In genomic region chr7:114779056-114779660, GRCm38 (mm10) we compare ENCODE assay signal across 22 mouse cellular contexts. TPM values are rescaled to one million over a fixed set of nuclear protein-coding genes. Genes with fewer than 3 reads are reported as not detected.
DNase-seq lines count a peak whose midpoint lies in the region; ATAC-seq lines count a peak whose summit lies in the region.
"Had no signal": no experiment of that assay in that cellular context is flagged by ENCODE, and none has a peak within 500 bp of the region (broad histone marks: within the 10 kb centered on the region; RNA-seq: fewer than 3 reads in every experiment).

No protein-coding gene starts in this region.

- H3K27me3 ChIP-seq in hindbrain, embryonic 10.5 days (ENCODE audit: insufficient read depth, poor library complexity, severe bottlenecking): no peaks in the 10 kb centered on the region
- H3K27me3 ChIP-seq in hindbrain, embryonic 12.5 days: no peaks in the 10 kb centered on the region
- H3K27me3 ChIP-seq in embryonic facial prominence, embryonic 11.5 days (ENCODE audit: control insufficient read depth, insufficient read depth, low read length): no peaks in the 10 kb centered on the region
- no peaks in the 10 kb centered on the region for H3K27me3 ChIP-seq in midbrain, embryonic 11.5 days (ENCODE audit: control insufficient read depth, insufficient read depth, low read length)
- H3K27me3 ChIP-seq: liver, embryonic 15.5 days had no signal

- WGBS in hindbrain, embryonic 10.5 days: 58% methylated on average over 8 of the region's 8 CpGs
- WGBS in hindbrain, embryonic 12.5 days: 57% methylated on average over 8 of the region's 8 CpGs
- WGBS in embryonic facial prominence, embryonic 11.5 days: 25% methylated on average over 8 of the region's 8 CpGs
- 69% methylated on average over 8 of the region's 8 CpGs for WGBS in midbrain, embryonic 11.5 days

- no peaks in the 10 kb centered on the region for H3K36me3 ChIP-seq in hindbrain, embryonic 10.5 days
- H3K36me3 ChIP-seq in hindbrain, embryonic 12.5 days: no peaks in the 10 kb centered on the region
- H3K36me3 ChIP-seq in embryonic facial prominence, embryonic 11.5 days (replicated peaks; ENCODE audit: control insufficient read depth, insufficient read depth, low read depth, low read length): no peaks in the 10 kb centered on the region
- H3K36me3 ChIP-seq in midbrain, embryonic 11.5 days (ENCODE audit: control insufficient read depth, insufficient read depth, low read length): no peaks in the 10 kb centered on the region
- H3K36me3 ChIP-seq: liver, embryonic 15.5 days; midbrain, embryonic 10.5 days had no signal

- no peaks in the 10 kb centered on the region for H3K9me3 ChIP-seq in hindbrain, embryonic 10.5 days
- no peaks in the 10 kb centered on the region for H3K9me3 ChIP-seq in hindbrain, embryonic 12.5 days (replicated peaks)
- no peaks in the 10 kb centered on the region for H3K9me3 ChIP-seq in embryonic facial prominence, embryonic 11.5 days (replicated peaks; ENCODE audit: control insufficient read depth, low read length)
- H3K9me3 ChIP-seq in midbrain, embryonic 11.5 days (ENCODE audit: control insufficient read depth, low read length): no peaks in the 10 kb centered on the region
- H3K9me3 ChIP-seq: liver, embryonic 15.5 days; midbrain, embryonic 10.5 days had no signal

- H3K27ac ChIP-seq in hindbrain, embryonic 10.5 days: no peak overlapping the region
- H3K27ac ChIP-seq in hindbrain, embryonic 12.5 days: no peak overlapping the region
- H3K27ac ChIP-seq in embryonic facial prominence, embryonic 11.5 days (replicated peaks; ENCODE audit: low read depth, low read length): no peak overlapping the region
- H3K27ac ChIP-seq in midbrain, embryonic 11.5 days (ENCODE audit: low read depth, low read length): no peak overlapping the region
- H3K27ac ChIP-seq: hindbrain, postnatal 0 days; kidney, postnatal 0 days; left cerebral cortex, adult 2 months; liver, embryonic 15.5 days; macrophage; midbrain, embryonic 10.5 days; stomach, postnatal 0 days had no signal

- H3K9ac ChIP-seq in hindbrain, embryonic 12.5 days: no peak overlapping the region
- no peak overlapping the region for H3K9ac ChIP-seq in embryonic facial prominence, embryonic 11.5 days (replicated peaks; ENCODE audit: low read length)
- no peak overlapping the region for H3K9ac ChIP-seq in midbrain, embryonic 11.5 days (ENCODE audit: low read length)
- H3K9ac ChIP-seq: forebrain, postnatal 0 days; liver, embryonic 15.5 days had no signal

- no peak for ATAC-seq in hindbrain, embryonic 12.5 days (ENCODE audit: low FRiP score)
- no peak for ATAC-seq in embryonic facial prominence, embryonic 11.5 days (replicated peaks; ENCODE audit: insufficient number of reproducible peaks, low FRiP score, low TSS enrichment, low read depth)
- no peak for ATAC-seq in midbrain, embryonic 11.5 days (ENCODE audit: low FRiP score)
- ATAC-seq: forebrain, postnatal 0 days; hindbrain, postnatal 0 days; intestine, embryonic 16.5 days; lung, postnatal 0 days had no signal

- peak; percentile 9 for DNase-seq in hindbrain, embryonic 10.5 days (ENCODE audit: low spot score)
- peak; percentile 74 for DNase-seq in Muller cell, postnatal 12 days (ENCODE audit: inconsistent ontology term)
- peak; percentile 44 for DNase-seq in adrenal gland, adult 8-10 months
- DNase-seq in embryonic facial prominence, embryonic 11.5 days (ENCODE audit: low spot score): peak; percentile 37
- no peak for DNase-seq in cerebellum, postnatal 25 days
- no peak for DNase-seq in midbrain, embryonic 11.5 days (ENCODE audit: low spot score, missing footprints)
- DNase-seq: cerebellum, adult 8-10 months; forebrain, postnatal 0 days; gastrocnemius, postnatal 36 days; layer of hippocampus, adult 9-11 months had no signal

- no peak overlapping the region for H3K4me2 ChIP-seq in hindbrain, embryonic 12.5 days (replicated peaks)
- no peak overlapping the region for H3K4me2 ChIP-seq in embryonic facial prominence, embryonic 11.5 days (ENCODE audit: low read depth, low read length)
- H3K4me2 ChIP-seq in midbrain, embryonic 11.5 days: no peak overlapping the region
- H3K4me2 ChIP-seq: liver, embryonic 15.5 days had no signal

- no peaks in the 10 kb centered on the region for H3K4me1 ChIP-seq in hindbrain, embryonic 10.5 days (replicated peaks)
- no peaks in the 10 kb centered on the region for H3K4me1 ChIP-seq in hindbrain, embryonic 12.5 days
- H3K4me1 ChIP-seq in embryonic facial prominence, embryonic 11.5 days (ENCODE audit: control insufficient read depth, insufficient read depth, low read length): no peaks in the 10 kb centered on the region
- H3K4me1 ChIP-seq in midbrain, embryonic 11.5 days (ENCODE audit: control insufficient read depth, insufficient read depth, low read length): no peaks in the 10 kb centered on the region
- H3K4me1 ChIP-seq: liver, embryonic 15.5 days; midbrain, embryonic 10.5 days had no signal

- H3K4me3 ChIP-seq in hindbrain, embryonic 10.5 days: no peak overlapping the region
- H3K4me3 ChIP-seq in hindbrain, embryonic 12.5 days: no peak overlapping the region
- H3K4me3 ChIP-seq in embryonic facial prominence, embryonic 11.5 days (ENCODE audit: low read depth, low read length): no peak overlapping the region
- H3K4me3 ChIP-seq in midbrain, embryonic 11.5 days (ENCODE audit: low read depth, low read length): no peak overlapping the region
- H3K4me3 ChIP-seq: left cerebral cortex, adult 2 months; liver, embryonic 15.5 days; midbrain, embryonic 10.5 days had no signal

RNA-seq across cellular contexts. Expression of gene Insc, which starts 35.7 kb away (rescaled TPM):
- 8.1 and 11.1 TPM in 2 replicates for polyA plus RNA-seq in hindbrain, embryonic 10.5 days (2016; fragmentation: Nextera tagmentation; extraction: Ambion mirVana)
- polyA plus RNA-seq in hindbrain, embryonic 12.5 days (2016; fragmentation: Nextera tagmentation; extraction: Ambion mirVana): 3.1 and 5.2 TPM in 2 replicates
- 1 to 10 TPM in 3 of 4 experiments, under 1 TPM in 1; 0.81 to 2.5 (median 1.3) TPM for total RNA-seq in adrenal gland, adult 8-10 months (2022)
- 5.1 and 5.6 TPM in 2 replicates for polyA plus RNA-seq in embryonic facial prominence, embryonic 11.5 days (2014; fragmentation: Nextera tagmentation; extraction: Ambion mirVana)
- 1.7 and 2.2 TPM in 2 replicates for polyA plus RNA-seq in midbrain, embryonic 11.5 days (2014; fragmentation: Nextera tagmentation; extraction: Ambion mirVana)
- total RNA-seq: hematopoietic stem cell, adult 5-6 weeks; neutrophil, adult 5-6 weeks had no signal
- polyA plus RNA-seq: macrophage had no signal

Comparison
In these comparisons a context has a peak if more than half of its experiments do, and no peak if none do; other contexts are left out.
1. DNase-seq: peak in hindbrain, embryonic 10.5 days (single experiment), Muller cell, postnatal 12 days (single experiment), adrenal gland, adult 8-10 months (single experiment) and embryonic facial prominence, embryonic 11.5 days (single experiment); none in cerebellum, postnatal 25 days (0 of 2) and midbrain, embryonic 11.5 days (single experiment).